Mouse (Mus musculus) embryonic facial prominence, embryonic 11.5 days (tissue): ENCODE data around the gene Mul1. TPM values are rescaled to one million over a fixed set of nuclear protein-coding genes. Genes with fewer than 3 reads are reported as not detected.

Experiments used
- ATAC-seq: fragments of 200-750 bp; cut with Nextera tagmentation; replicated peaks from 2 replicates; pipeline ENCODE4 v1.8.0; 2017; ENCODE audit warnings: low read depth; ENCODE audit not compliant: insufficient number of reproducible peaks, low FRiP score, low TSS enrichment
- DNase-seq: peaks from one replicate; pipeline ENCODE4 v3.0.0-alpha.2; 2015; ENCODE audit warnings: low spot score
- H3K27ac ChIP-seq: fragments of 300-500 bp; sonication (generic); replicated peaks from 2 replicates; pipeline ENCODE4 v1.5.1; 2014; ENCODE audit warnings: mild to moderate bottlenecking, low read depth, low read length, control low read depth
- H3K27me3 ChIP-seq: fragments of 300-500 bp; sonication (generic); 2 replicates; pipeline ENCODE4 v1.6.1; 2014; ENCODE audit warnings: mild to moderate bottlenecking, low read length, moderate library complexity, mixed read lengths; ENCODE audit not compliant: control insufficient read depth, insufficient read depth
- H3K36me3 ChIP-seq: fragments of 300-500 bp; sonication (generic); replicated peaks from 2 replicates; pipeline ENCODE4 v1.6.1; 2014; ENCODE audit warnings: low read depth, mild to moderate bottlenecking, low read length, moderate library complexity, mixed read lengths; ENCODE audit not compliant: control insufficient read depth, insufficient read depth
- H3K4me1 ChIP-seq: fragments of 300-500 bp; sonication (generic); 2 replicates; pipeline ENCODE4 v1.6.1; 2014; ENCODE audit warnings: low read length, mixed read lengths; ENCODE audit not compliant: control insufficient read depth, insufficient read depth
- H3K4me2 ChIP-seq: fragments of 300-500 bp; sonication (generic); 2 replicates; pipeline ENCODE4 v1.6.1; 2014; ENCODE audit warnings: low read depth, mild to moderate bottlenecking, control low read depth, low read length, moderate library complexity
- H3K4me3 ChIP-seq: fragments of 300-500 bp; sonication (generic); 2 replicates; pipeline ENCODE4 v1.5.1; 2014; ENCODE audit warnings: low read depth, low read length, control low read depth
- H3K9ac ChIP-seq: fragments of 300-500 bp; sonication (generic); replicated peaks from 2 replicates; pipeline ENCODE4 v1.6.1; 2014; ENCODE audit warnings: mild to moderate bottlenecking, control low read depth, low read length
- H3K9me3 ChIP-seq: fragments of 300-500 bp; sonication (generic); replicated peaks from 2 replicates; pipeline ENCODE4 v1.6.1; 2016; ENCODE audit warnings: mild to moderate bottlenecking, low read length, inconsistent platforms, mixed read lengths; ENCODE audit not compliant: control insufficient read depth
- WGBS: fragments of 180-500 bp; shearing (Covaris S2); extraction: QIAGEN DNeasy Blood & Tissue Kit; methylation state at CpG from one replicate; pipeline ENCODE4 v1.1.7; 2014; 5-methylcytosine and 5-hydroxymethylcytosine counted together
- polyA plus RNA-seq: library from polyadenylated mRNA; unstranded; fragments of >200 nt; fragmentation: Nextera tagmentation; extraction: Ambion mirVana; gene quantifications from 2 replicates; pipeline ENCODE4 v1.2.1, GENCODE M21; 2014

Mul1 gene
- 15.4 and 18.0 TPM in 2 replicates for polyA plus RNA-seq

GRCm38 (mm10) chr4:138434347-138435316 lies at the start of gene Mul1:
Gene Mul1, plus strand, starts transcription at chr4:138434671.
- Histone ChIP-seq H3K4me3 (peak within 1 kb of the TSS; percentile 88), H3K27me3 (no peaks in the 10 kb centered on the region), H3K27ac (no peak within 1 kb of the TSS), H3K9me3 (no peaks in the 10 kb centered on the region), H3K4me2 (peak within 1 kb of the TSS; percentile 90), H3K4me1 (no peaks in the 10 kb centered on the region), H3K9ac (peak within 1 kb of the TSS; percentile 73), H3K36me3 (no peaks in the 10 kb centered on the region; the same call in 1 of the 2 replicates)
- DNase-seq: peak; percentile 97
- 2% methylated on average over 64 of the region's 64 CpGs for WGBS
- peak; percentile 84 for ATAC-seq

GRCm38 (mm10) chr4:138393703-138394102 lies 40.8 kb upstream of the Mul1 start:
- H3K36me3 ChIP-seq: no peaks in the 10 kb centered on the region
- peaks cover 56% of the 10 kb centered on the region for H3K27me3 ChIP-seq
- no peak for DNase-seq
- H3K4me2 ChIP-seq: no peak overlapping the region
- H3K4me1 ChIP-seq: peaks cover 5% of the 10 kb centered on the region
- no peak overlapping the region for H3K4me3 ChIP-seq
- H3K9me3 ChIP-seq: no peaks in the 10 kb centered on the region
- no peak overlapping the region for H3K27ac ChIP-seq
- no peak overlapping the region for H3K9ac ChIP-seq
- ATAC-seq: no peak
- 54% methylated on average over 7 of the region's 7 CpGs for WGBS

- no peaks in the 10 kb centered on the region for H3K9me3 ChIP-seq
- WGBS: 1% methylated on average over 97 of the region's 103 CpGs
- peak overlapping the region; percentile 73 for H3K4me2 ChIP-seq
- DNase-seq (peak; percentile 39), ATAC-seq (no peak)
- H3K36me3 ChIP-seq: no peaks in the 10 kb centered on the region
- peaks cover 5% of the 10 kb centered on the region for H3K4me1 ChIP-seq
- peaks cover 56% of the 10 kb centered on the region for H3K27me3 ChIP-seq
- peak overlapping the region; percentile 13; the same call in 1 of the 2 replicates for H3K9ac ChIP-seq
- peak overlapping the region; percentile 38 for H3K4me3 ChIP-seq
- no peak overlapping the region for H3K27ac ChIP-seq
Measured at GRCm38 (mm10) chr4:138395087-138395970, 39.1 kb upstream of the Mul1 start.

- Histone ChIP-seq H3K27me3 (peaks cover 54% of the 10 kb centered on the region), H3K36me3 (no peaks in the 10 kb centered on the region), H3K27ac (no peak within 1 kb of the TSS), H3K9me3 (no peaks in the 10 kb centered on the region), H3K9ac (no peak within 1 kb of the TSS), H3K4me2 (peak within 1 kb of the TSS; percentile 73), H3K4me3 (peak within 1 kb of the TSS; percentile 38), H3K4me1 (peaks cover 5% of the 10 kb centered on the region)
- DNase-seq: peak; percentile 54
- ATAC-seq: no peak
- WGBS: under 1% methylated on average over 46 of the region's 46 CpGs
Measured at GRCm38 (mm10) chr4:138395971-138396645, 38.4 kb upstream of the Mul1 start, which contains the start of gene Fam43b. Gene Fam43b, minus strand, starts transcription at chr4:138396528.

GRCm38 (mm10) chr4:138396711-138397110 lies 37.8 kb upstream of the Mul1 start:
- 4% methylated on average over 8 of the region's 8 CpGs for WGBS
- Histone ChIP-seq H3K27ac (no peak overlapping the region), H3K9me3 (no peaks in the 10 kb centered on the region), H3K9ac (no peak overlapping the region), H3K4me1 (peaks cover 5% of the 10 kb centered on the region), H3K27me3 (peaks cover 53% of the 10 kb centered on the region), H3K4me2 (no peak overlapping the region), H3K36me3 (no peaks in the 10 kb centered on the region), H3K4me3 (peak overlapping the region; percentile 12; the same call in 1 of the 2 replicates)
- no peak for ATAC-seq
- DNase-seq: no peak

GRCm38 (mm10) chr4:138404806-138405205 lies 29.7 kb upstream of the Mul1 start:
- ATAC-seq: no peak
- H3K36me3 ChIP-seq: no peaks in the 10 kb centered on the region
- no peak overlapping the region for H3K4me3 ChIP-seq
- WGBS: 0% methylated on average over 2 of the region's 2 CpGs
- no peaks in the 10 kb centered on the region for H3K4me1 ChIP-seq
- H3K27me3 ChIP-seq: no peaks in the 10 kb centered on the region
- H3K9me3 ChIP-seq: no peaks in the 10 kb centered on the region
- peak; percentile 38 for DNase-seq
- no peak overlapping the region for H3K4me2 ChIP-seq
- no peak overlapping the region for H3K9ac ChIP-seq
- H3K27ac ChIP-seq: no peak overlapping the region

GRCm38 (mm10) chr4:138407479-138408194 lies 26.8 kb upstream of the Mul1 start:
- no peak overlapping the region for H3K9ac ChIP-seq
- no peak overlapping the region for H3K27ac ChIP-seq
- 82% methylated on average over 11 of the region's 13 CpGs for WGBS
- H3K9me3 ChIP-seq: no peaks in the 10 kb centered on the region
- H3K27me3 ChIP-seq: no peaks in the 10 kb centered on the region
- H3K4me3 ChIP-seq: no peak overlapping the region
- H3K4me2 ChIP-seq: no peak overlapping the region
- H3K4me1 ChIP-seq: no peaks in the 10 kb centered on the region
- DNase-seq (no peak), ATAC-seq (no peak)
- no peaks in the 10 kb centered on the region for H3K36me3 ChIP-seq
